Mouse (Mus musculus) brain, adult 2 months (tissue): ENCODE results near the gene Neb.

Source experiments
- DNase-seq: peaks from one replicate; pipeline ENCODE4 v3.0.0; 2011; ENCODE audit warnings: low read depth, low spot score

Neb gene

GRCm38 (mm10) chr2:52378448-52378804 lies at the start of gene Neb:
Gene Neb, minus strand, starts transcription at chr2:52378474.
- no peak for DNase-seq

- DNase-seq = no peak
These were observed 49.1 kb upstream of the Neb start for GRCm38 (mm10) chr2:52427383-52427782.

- no peak for DNase-seq
These were observed 47.8 kb upstream of the Neb start for GRCm38 (mm10) chr2:52426041-52426440.

GRCm38 (mm10) chr2:52425523-52425795 lies 47.2 kb upstream of the Neb start:
- DNase-seq = no peak

GRCm38 (mm10) chr2:52424747-52425522 lies 46.7 kb upstream of the Neb start, which contains the start of gene Arl5a:
Gene Arl5a, minus strand, starts transcription at chr2:52424901.
- peak; percentile 97 for DNase-seq

- peak; percentile 58 for DNase-seq
These were observed 46.0 kb upstream of the Neb start for GRCm38 (mm10) chr2:52424248-52424728.

- peak; percentile 63 for DNase-seq
These were observed 45.5 kb upstream of the Neb start for GRCm38 (mm10) chr2:52423611-52424247.

- DNase-seq = no peak
These were observed 44.8 kb upstream of the Neb start for GRCm38 (mm10) chr2:52422871-52423610.

GRCm38 (mm10) chr2:52421197-52421596 lies 42.9 kb upstream of the Neb start:
- DNase-seq = peak; percentile 62

- DNase-seq = no peak
These were observed 41.9 kb upstream of the Neb start for GRCm38 (mm10) chr2:52420001-52420710.

- DNase-seq = peak; percentile 56
These were observed 41.0 kb upstream of the Neb start for GRCm38 (mm10) chr2:52419295-52419694.

- no peak for DNase-seq
These were observed 34.3 kb upstream of the Neb start for GRCm38 (mm10) chr2:52412524-52413037.

- DNase-seq = peak; percentile 66
These were observed 28.2 kb upstream of the Neb start for GRCm38 (mm10) chr2:52406480-52406879.

GRCm38 (mm10) chr2:52405238-52405637 lies 27.0 kb upstream of the Neb start:
- no peak for DNase-seq

- DNase-seq = peak; percentile 58
These were observed 16.3 kb upstream of the Neb start for GRCm38 (mm10) chr2:52394529-52394928.

- no peak for DNase-seq
These were observed 12.2 kb upstream of the Neb start for GRCm38 (mm10) chr2:52390415-52390975.

GRCm38 (mm10) chr2:52389975-52390374 lies 11.7 kb upstream of the Neb start:
- DNase-seq = no peak

GRCm38 (mm10) chr2:52386451-52386850 lies 8.2 kb upstream of the Neb start:
- DNase-seq = no peak

- DNase-seq = no peak
These were observed 7.8 kb upstream of the Neb start for GRCm38 (mm10) chr2:52386037-52386436.

- peak; percentile 27 for DNase-seq
These were observed 581 bp upstream of the Neb start for GRCm38 (mm10) chr2:52378848-52379261.

- DNase-seq = no peak
These were observed 397 bp downstream of the Neb start for GRCm38 (mm10) chr2:52377706-52378447.
